Mouse (Mus musculus): ENCODE measurements around the gene P2ry1. TPM values are rescaled to one million over a fixed set of nuclear protein-coding genes. Genes with fewer than 3 reads are reported as not detected.

Gene P2ry1
- 1.0 and 1.2 TPM in 2 replicates for polyA plus RNA-seq (2021; fragmentation: Nextera tagmentation)
- long read RNA-seq, experiment 1, transcript P2ry1-201 (2 exons, 3,886 nt): minor isoform, 5 of 21 reads
- long read RNA-seq, experiment 1, transcript P2ry1-203 (1 exons, 2,203 nt): major isoform, 11 of 21 reads
- long read RNA-seq, experiment 1, partial matches to known transcripts: 0 of 21 reads
- long read RNA-seq, experiment 1, other reads (novel, unspliced or antisense): 1 of 21 reads
- long read RNA-seq, experiment 2, partial matches to known transcripts: 0 of 3 reads
- long read RNA-seq, experiment 2, other reads (novel, unspliced or antisense): 3 of 3 reads

GRCm38 (mm10) chr3:61002587-61003501 lies at the start of gene P2ry1:
TSS of gene P2ry1 (plus strand) at chr3:61002795.

Data from left cerebral cortex, adult 6 months (tissue).